11 mouse cellular contexts compared by ENCODE assay signal in the genomic region with DNA sequence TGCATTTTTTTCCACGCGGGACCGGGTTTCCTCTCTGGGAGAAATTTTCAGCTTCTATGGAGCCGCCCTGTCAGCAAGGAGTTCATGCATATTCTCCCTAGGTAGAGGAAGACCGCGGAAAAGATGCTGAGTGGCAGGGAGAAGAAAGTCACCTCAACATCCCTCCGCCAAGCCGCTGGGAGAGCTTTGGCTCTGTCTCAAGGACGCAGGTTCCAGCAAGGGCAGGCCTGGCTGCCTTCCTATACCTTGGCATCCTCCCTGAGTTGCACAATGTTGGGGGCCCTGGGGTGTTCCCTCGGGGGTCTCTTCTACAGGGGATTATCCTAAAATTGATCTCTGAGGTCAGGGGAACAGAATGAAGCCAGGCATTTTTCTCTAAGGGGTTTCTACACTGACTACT.
"Had no signal": no experiment of that assay in that cellular context is flagged by ENCODE, and none has a peak within 500 bp of the region (broad histone marks: within the 10 kb centered on the region; RNA-seq: fewer than 3 reads in every experiment).

No protein-coding gene starts in this region.

- DNase-seq: kidney, postnatal 36 days; layer of hippocampus, adult 9-11 months; layer of hippocampus, postnatal 36 days; lung, embryonic 14.5 days; lung, postnatal 10 days; lung, postnatal 4 days; retina, postnatal 1 day; right cerebral cortex, postnatal 4 days; spleen, adult 18-20 months; thymus, adult 18-20 months; thymus, postnatal 14 days had no signal
